Mouse (Mus musculus): ENCODE measurements at regions not wholly inside any gene's neighbourhood (a gene's known extent, or its start where the extent isn't known, plus 50 kb on each side); places are given as distances from the start of the nearest gene placed in this dataset.

- no peak for ATAC-seq
- POLR2A ChIA-PET: no interaction called here
- peaks cover 22% of the 10 kb centered on the region for H3K27me3 ChIP-seq
- no peak for TF ChIP-seq CTCF (IDR thresholded peaks at IDR 0.05)
- in situ Hi-C loops (cut with MboI; ENCODE audit: low pct_unique_long_range_greater_than_20kb): loop anchor here (10.0 kb wide), 1 partner anchor 60 kb away; no protein-coding TSS in a partner anchor
- no peak for DNase-seq (ENCODE audit: low read depth, low spot score)
- CTCF ChIA-PET: interaction anchor here (0.6 kb wide), 1 partner anchor 40 kb away, joined by 3 read pairs; no protein-coding TSS in a partner anchor
Observed at GRCm38 (mm10) chrX:146614617-146615016, 347.7 kb upstream of the Htr2c start.

Data from Patski (cell line).